Mouse (Mus musculus) heart, adult 2 months (tissue): ENCODE results near the gene Ino80b.

Source experiments
- EP300 ChIP-seq: fragments of 200-500 bp; IDR thresholded peaks from 2 replicates; pipeline ENCODE4 v1.6.1; 2011; ENCODE audit warnings: low read depth, low read length, control low read depth; ENCODE audit not compliant: insufficient read depth
- POLR2A ChIP-seq: fragments of 200-500 bp; IDR thresholded peaks from 2 replicates; pipeline ENCODE4 v1.6.1; 2011; ENCODE audit warnings: mild to moderate bottlenecking, low read depth, low read length, control low read depth; ENCODE audit not compliant: insufficient read depth

DNA sequence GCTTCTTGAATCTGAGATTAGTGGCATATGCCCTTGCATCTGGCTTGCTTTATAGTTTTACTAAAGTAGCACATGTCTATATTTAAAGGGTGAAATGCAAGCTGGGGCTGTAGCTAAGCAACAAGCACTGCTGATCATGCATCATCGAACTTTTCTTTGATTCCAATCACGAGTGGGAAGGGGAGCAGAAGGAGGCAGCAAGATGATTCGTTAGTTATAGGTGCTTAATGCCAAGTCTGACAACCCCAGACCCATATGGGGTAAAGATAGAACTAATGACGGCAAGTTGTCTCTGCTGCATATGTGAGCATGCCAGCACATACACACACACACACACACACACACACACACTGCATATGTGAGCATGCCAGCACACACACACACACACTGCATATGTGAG, 21.1 kb downstream of the Ino80b start:
- TF ChIP-seq POLR2A = no peak
- no peak for TF ChIP-seq EP300
